Mouse (Mus musculus) liver, embryonic 12.5 days (tissue): ENCODE data around the gene Arhgap35. TPM values are rescaled to one million over a fixed set of nuclear protein-coding genes. Genes with fewer than 3 reads are reported as not detected.

Source experiments
- ATAC-seq: fragments of 200-750 bp; cut with Nextera tagmentation; 2 replicates; pipeline ENCODE4 v1.8.0; 2017; ENCODE audit warnings: moderate number of reproducible peaks, mild to moderate bottlenecking, moderate library complexity
- H3K27ac ChIP-seq: fragments of 300-500 bp; sonication (generic); 2 replicates; pipeline ENCODE4 v1.5.1; 2016; ENCODE audit warnings: mild to moderate bottlenecking
- H3K27me3 ChIP-seq: fragments of 300-500 bp; sonication (generic); replicated peaks from 2 replicates; pipeline ENCODE4 v1.6.1; 2016; ENCODE audit warnings: mild to moderate bottlenecking, moderate library complexity
- H3K36me3 ChIP-seq: fragments of 300-500 bp; sonication (generic); 2 replicates; pipeline ENCODE4 v1.6.1; 2016; ENCODE audit warnings: mild to moderate bottlenecking, moderate library complexity
- H3K4me1 ChIP-seq: fragments of 300-500 bp; sonication (generic); 2 replicates; pipeline ENCODE4 v1.6.1; 2016
- H3K4me2 ChIP-seq: fragments of 300-500 bp; sonication (generic); 2 replicates; pipeline ENCODE4 v1.6.1; 2016; ENCODE audit warnings: mild to moderate bottlenecking, moderate library complexity
- H3K4me3 ChIP-seq: fragments of 300-500 bp; sonication (generic); 2 replicates; pipeline ENCODE4 v1.5.1; 2016; ENCODE audit warnings: mild to moderate bottlenecking, moderate library complexity
- H3K9ac ChIP-seq: fragments of 300-500 bp; sonication (generic); 2 replicates; pipeline ENCODE4 v1.6.1; 2016; ENCODE audit warnings: mild to moderate bottlenecking, moderate library complexity
- H3K9me3 ChIP-seq: fragments of 300-500 bp; sonication (generic); replicated peaks from 2 replicates; pipeline ENCODE4 v1.6.1; 2016; ENCODE audit warnings: mild to moderate bottlenecking, moderate library complexity
- WGBS: fragments of 180-500 bp; shearing (Covaris S2); methylation state at CpG from one replicate; pipeline ENCODE4 v1.1.7; 2016; ENCODE audit not compliant: insufficient replicate concordance; 5-methylcytosine and 5-hydroxymethylcytosine counted together
- polyA plus RNA-seq: library from polyadenylated mRNA; unstranded; fragments of >200 nt; fragmentation: Nextera tagmentation; extraction: Ambion mirVana; gene quantifications from 2 replicates; pipeline ENCODE4 v1.2.1, GENCODE M21; 2016

Gene Arhgap35
- polyA plus RNA-seq, 1 experiment from 2014 or later = 4.4 TPM

GRCm38 (mm10) chr7:16599006-16599405 lies 15.8 kb downstream of the Arhgap35 start:
- no peak overlapping the region for H3K4me3 ChIP-seq
- no peaks in the 10 kb centered on the region for H3K27me3 ChIP-seq
- 82% methylated on average over 2 of the region's 2 CpGs for WGBS
- H3K27ac ChIP-seq = no peak overlapping the region
- no peak overlapping the region for H3K4me2 ChIP-seq
- no peak overlapping the region for H3K9ac ChIP-seq
- ATAC-seq = no peak
- no peaks in the 10 kb centered on the region for H3K9me3 ChIP-seq
- H3K36me3 ChIP-seq = 0 out of 2 replicates have a peak, but pooled peaks cover 6% of the 10 kb centered on the region
- H3K4me1 ChIP-seq = peaks cover 28% of the 10 kb centered on the region

GRCm38 (mm10) chr7:16591292-16591691 lies 23.5 kb downstream of the Arhgap35 start:
- H3K27me3 ChIP-seq = no peaks in the 10 kb centered on the region
- 0 out of 2 replicates have a peak, but pooled peaks cover 6% of the 10 kb centered on the region for H3K36me3 ChIP-seq
- H3K4me1 ChIP-seq = peaks cover 10% of the 10 kb centered on the region
- no peak for ATAC-seq
- H3K4me3 ChIP-seq = no peak overlapping the region
- 51% methylated on average over 1 of the region's 1 CpGs for WGBS
- no peak overlapping the region for H3K27ac ChIP-seq
- H3K9ac ChIP-seq = no peak overlapping the region
- H3K9me3 ChIP-seq = no peaks in the 10 kb centered on the region
- H3K4me2 ChIP-seq = no peak overlapping the region

- 64% methylated on average over 3 of the region's 3 CpGs for WGBS
These were observed 27.1 kb downstream of the Arhgap35 start for GRCm38 (mm10) chr7:16587649-16588048.

GRCm38 (mm10) chr7:16584384-16584783 lies 30.4 kb downstream of the Arhgap35 start:
- peaks cover 41% of the 10 kb centered on the region for H3K4me1 ChIP-seq
- H3K27me3 ChIP-seq = no peaks in the 10 kb centered on the region
- H3K27ac ChIP-seq = no peak overlapping the region
- ATAC-seq = no peak
- no peak overlapping the region for H3K4me3 ChIP-seq
- no peak overlapping the region for H3K4me2 ChIP-seq
- no peak overlapping the region for H3K9ac ChIP-seq
- no peaks in the 10 kb centered on the region for H3K9me3 ChIP-seq
- H3K36me3 ChIP-seq = no peaks in the 10 kb centered on the region

More at GRCm38 (mm10) chr7:16587649-16588048, 27.1 kb downstream of the Arhgap35 start:
- no peak overlapping the region for H3K4me3 ChIP-seq
- H3K9ac ChIP-seq = no peak overlapping the region
- no peaks in the 10 kb centered on the region for H3K9me3 ChIP-seq
- peaks cover 25% of the 10 kb centered on the region for H3K4me1 ChIP-seq
- ATAC-seq = no peak
- no peak overlapping the region for H3K4me2 ChIP-seq
- no peaks in the 10 kb centered on the region for H3K27me3 ChIP-seq
- no peaks in the 10 kb centered on the region for H3K36me3 ChIP-seq
- no peak overlapping the region for H3K27ac ChIP-seq

- Histone ChIP-seq H3K4me2 (no peak overlapping the region), H3K36me3 (no peaks in the 10 kb centered on the region), H3K4me3 (no peak overlapping the region), H3K9me3 (no peaks in the 10 kb centered on the region), H3K4me1 (peaks cover 41% of the 10 kb centered on the region), H3K9ac (no peak overlapping the region), H3K27me3 (no peaks in the 10 kb centered on the region), H3K27ac (no peak overlapping the region)
- ATAC-seq = no peak
- WGBS = 88% methylated on average over 1 of the region's 1 CpGs
These were observed 31.0 kb downstream of the Arhgap35 start for GRCm38 (mm10) chr7:16583775-16584174.

- H3K36me3 ChIP-seq = no peaks in the 10 kb centered on the region
- H3K4me1 ChIP-seq = peaks cover 32% of the 10 kb centered on the region
- H3K9me3 ChIP-seq = no peaks in the 10 kb centered on the region
- H3K9ac ChIP-seq = no peak overlapping the region
- no peak overlapping the region for H3K4me3 ChIP-seq
- no peak for ATAC-seq
- WGBS = 36% methylated on average over 3 of the region's 3 CpGs
- H3K27me3 ChIP-seq = no peaks in the 10 kb centered on the region
- H3K27ac ChIP-seq = no peak overlapping the region
- no peak overlapping the region for H3K4me2 ChIP-seq
These were observed 32.5 kb downstream of the Arhgap35 start for GRCm38 (mm10) chr7:16582299-16582698.

GRCm38 (mm10) chr7:16581276-16582100 lies 33.3 kb downstream of the Arhgap35 start:
- WGBS = 59% methylated on average over 13 of the region's 13 CpGs
- H3K9me3 ChIP-seq = no peaks in the 10 kb centered on the region
- no peak overlapping the region for H3K9ac ChIP-seq
- H3K27me3 ChIP-seq = no peaks in the 10 kb centered on the region
- no peak overlapping the region for H3K4me2 ChIP-seq
- peaks cover 32% of the 10 kb centered on the region for H3K4me1 ChIP-seq
- no peak for ATAC-seq
- no peak overlapping the region for H3K27ac ChIP-seq
- H3K4me3 ChIP-seq = no peak overlapping the region
- H3K36me3 ChIP-seq = no peaks in the 10 kb centered on the region

GRCm38 (mm10) chr7:16576719-16577118 lies 38.1 kb downstream of the Arhgap35 start:
- WGBS = 63% methylated on average over 1 of the region's 1 CpGs
- no peak overlapping the region for H3K9ac ChIP-seq
- H3K4me1 ChIP-seq = peaks cover 7% of the 10 kb centered on the region
- H3K9me3 ChIP-seq = no peaks in the 10 kb centered on the region
- no peak for ATAC-seq
- H3K36me3 ChIP-seq = no peaks in the 10 kb centered on the region
- H3K27ac ChIP-seq = no peak overlapping the region
- H3K4me3 ChIP-seq = no peak overlapping the region
- no peaks in the 10 kb centered on the region for H3K27me3 ChIP-seq
- no peak overlapping the region for H3K4me2 ChIP-seq

GRCm38 (mm10) chr7:16571191-16571590 lies 43.6 kb downstream of the Arhgap35 start:
- Histone ChIP-seq H3K4me3 (no peak overlapping the region), H3K36me3 (no peaks in the 10 kb centered on the region), H3K4me1 (no peaks in the 10 kb centered on the region), H3K27me3 (no peaks in the 10 kb centered on the region), H3K27ac (no peak overlapping the region), H3K4me2 (no peak overlapping the region), H3K9ac (no peak overlapping the region), H3K9me3 (no peaks in the 10 kb centered on the region)
- 81% methylated on average over 1 of the region's 1 CpGs for WGBS
- no peak for ATAC-seq

GRCm38 (mm10) chr7:16570737-16571136 lies 44.1 kb downstream of the Arhgap35 start:
- ATAC-seq = no peak
- H3K4me3 ChIP-seq = no peak overlapping the region
- H3K9me3 ChIP-seq = no peaks in the 10 kb centered on the region
- H3K36me3 ChIP-seq = no peaks in the 10 kb centered on the region
- 81% methylated on average over 1 of the region's 1 CpGs for WGBS
- no peaks in the 10 kb centered on the region for H3K27me3 ChIP-seq
- no peak overlapping the region for H3K4me2 ChIP-seq
- no peaks in the 10 kb centered on the region for H3K4me1 ChIP-seq
- no peak overlapping the region for H3K27ac ChIP-seq
- no peak overlapping the region for H3K9ac ChIP-seq

- WGBS = 88% methylated on average over 8 of the region's 8 CpGs
- H3K9ac ChIP-seq = no peak overlapping the region
These were observed 50.3 kb downstream of the Arhgap35 start for GRCm38 (mm10) chr7:16564491-16564890.

GRCm38 (mm10) chr7:16557783-16558538 lies 56.8 kb downstream of the Arhgap35 start:
- WGBS = 75% methylated on average over 9 of the region's 9 CpGs
- no peak overlapping the region for H3K4me3 ChIP-seq

More at GRCm38 (mm10) chr7:16564491-16564890, 50.3 kb downstream of the Arhgap35 start:
- Histone ChIP-seq H3K4me3 (no peak overlapping the region), H3K4me1 (no peaks in the 10 kb centered on the region), H3K27ac (no peak overlapping the region), H3K36me3 (peaks cover 51% of the 10 kb centered on the region), H3K4me2 (no peak overlapping the region), H3K27me3 (no peaks in the 10 kb centered on the region), H3K9me3 (no peaks in the 10 kb centered on the region)
- ATAC-seq = no peak

More at GRCm38 (mm10) chr7:16557783-16558538, 56.8 kb downstream of the Arhgap35 start:
- ATAC-seq = no peak
- no peak overlapping the region for H3K27ac ChIP-seq
- H3K36me3 ChIP-seq = peaks cover 29% of the 10 kb centered on the region
- H3K9ac ChIP-seq = no peak overlapping the region
- H3K4me1 ChIP-seq = 0 out of 2 replicates have a peak, but pooled peaks cover 6% of the 10 kb centered on the region
- no peaks in the 10 kb centered on the region for H3K27me3 ChIP-seq
- no peak overlapping the region for H3K4me2 ChIP-seq
- no peaks in the 10 kb centered on the region for H3K9me3 ChIP-seq
